Comparison of ENCODE assay signal across 18 mouse cellular contexts in genomic region chr8:125661958-125662668, GRCm38 (mm10). TPM values are rescaled to one million over a fixed set of nuclear protein-coding genes. Genes with fewer than 3 reads are reported as not detected.
DNase-seq lines count a peak whose midpoint lies in the region; ATAC-seq and TF ChIP-seq lines count a peak whose summit lies in the region.
"Had no signal": no experiment of that assay in that cellular context is flagged by ENCODE, and none has a peak within 500 bp of the region (broad histone marks: within the 10 kb centered on the region; RNA-seq: fewer than 3 reads in every experiment).

No protein-coding gene starts in this region.

- no peak for TF ChIP-seq CTCF in heart, adult 2 months (IDR thresholded peaks at IDR 0.05)

- H3K79me2 ChIP-seq in heart, adult 2 months (replicated peaks; ENCODE audit: control insufficient read depth, insufficient read depth, low read length): no peaks in the 10 kb centered on the region

- H3K9ac ChIP-seq in heart, adult 2 months (ENCODE audit: low read depth, low read length): no peak overlapping the region
- H3K9ac ChIP-seq in heart, embryonic 11.5 days (ENCODE audit: low read depth, low read length): no peak overlapping the region
- no peak overlapping the region for H3K9ac ChIP-seq in heart, embryonic 15.5 days
- H3K9ac ChIP-seq in ES-E14 (ENCODE audit: insufficient read depth, low read depth, low read length, poor library complexity, severe bottlenecking): no peak overlapping the region
- H3K9ac ChIP-seq in forebrain, embryonic 11.5 days (ENCODE audit: low read length): no peak overlapping the region
- H3K9ac ChIP-seq: embryonic facial prominence, embryonic 12.5 days; forebrain, embryonic 12.5 days; hindbrain, embryonic 14.5 days; intestine, embryonic 15.5 days had no signal

- no peaks in the 10 kb centered on the region for H3K27me3 ChIP-seq in heart, adult 2 months (ENCODE audit: control insufficient read depth, insufficient read depth, low read length)
- H3K27me3 ChIP-seq in heart, embryonic 11.5 days (ENCODE audit: control insufficient read depth, insufficient read depth, low read length): no peaks in the 10 kb centered on the region
- H3K27me3 ChIP-seq in heart, embryonic 15.5 days: no peaks in the 10 kb centered on the region
- no peaks in the 10 kb centered on the region for H3K27me3 ChIP-seq in forebrain, embryonic 11.5 days (ENCODE audit: control insufficient read depth, insufficient read depth, low read length)
- H3K27me3 ChIP-seq: embryonic facial prominence, embryonic 12.5 days; intestine, embryonic 15.5 days had no signal

- TF ChIP-seq POLR2A in heart, adult 2 months (IDR thresholded peaks at IDR 0.05; ENCODE audit: insufficient read depth, low read depth, low read length): no peak

- no peak for ATAC-seq in heart, embryonic 11.5 days (replicated peaks; ENCODE audit: insufficient number of reproducible peaks, low FRiP score, low TSS enrichment)
- ATAC-seq in heart, embryonic 15.5 days (replicated peaks; ENCODE audit: insufficient number of reproducible peaks, insufficient read depth, low FRiP score, low read depth): no peak
- no peak for ATAC-seq in forebrain, embryonic 11.5 days (replicated peaks; ENCODE audit: low FRiP score)
- ATAC-seq: forebrain, embryonic 16.5 days; intestine, embryonic 15.5 days had no signal

- no peak overlapping the region for H3K4me2 ChIP-seq in heart, embryonic 11.5 days
- no peak overlapping the region for H3K4me2 ChIP-seq in heart, embryonic 15.5 days
- H3K4me2 ChIP-seq in forebrain, embryonic 11.5 days (ENCODE audit: low read depth, low read length, severe bottlenecking): no peak overlapping the region
- H3K4me2 ChIP-seq: embryonic facial prominence, embryonic 12.5 days; forebrain, embryonic 12.5 days; hindbrain, embryonic 14.5 days; intestine, embryonic 15.5 days had no signal

- peak overlapping the region; percentile 60; the same call in 1 of the 2 replicates for H3K27ac ChIP-seq in heart, adult 2 months
- H3K27ac ChIP-seq in heart, embryonic 11.5 days (ENCODE audit: low read depth, low read length): no peak overlapping the region
- 0 out of 2 replicates have a peak overlapping the region, but pooled peaks have one; percentile 20 for H3K27ac ChIP-seq in heart, embryonic 15.5 days
- H3K27ac ChIP-seq in ES-E14 (ENCODE audit: insufficient read depth, low read depth, low read length, poor library complexity, severe bottlenecking): no peak overlapping the region
- H3K27ac ChIP-seq in forebrain, embryonic 11.5 days (ENCODE audit: low read depth, low read length): no peak overlapping the region
- H3K27ac ChIP-seq: embryonic facial prominence, embryonic 12.5 days; forebrain, embryonic 12.5 days; hindbrain, embryonic 10.5 days; hindbrain, embryonic 14.5 days; intestine, embryonic 15.5 days had no signal

- intact Hi-C loops in heart, adult 2 months (cut with DNase I): loop anchor here (10.0 kb wide), 1 partner anchor 337 kb away; no protein-coding TSS in a partner anchor

- WGBS in heart, adult 2 months: 71% methylated on average over 13 of the region's 13 CpGs
- 91% methylated on average over 12 of the region's 13 CpGs for WGBS in heart, embryonic 11.5 days (ENCODE audit: insufficient replicate concordance)
- WGBS in heart, embryonic 15.5 days: 92% methylated on average over 13 of the region's 13 CpGs
- 92% methylated on average over 12 of the region's 13 CpGs for WGBS in forebrain, embryonic 11.5 days

- TF ChIP-seq EP300 in heart, adult 2 months (IDR thresholded peaks at IDR 0.05; ENCODE audit: insufficient read depth, low read depth, low read length): no peak

- H3K4me1 ChIP-seq in heart, adult 2 months (ENCODE audit: control insufficient read depth, insufficient read depth, low read length): peaks cover 7% of the 10 kb centered on the region
- H3K4me1 ChIP-seq in heart, embryonic 11.5 days (ENCODE audit: control insufficient read depth, insufficient read depth, low read length): peaks cover 15% of the 10 kb centered on the region
- H3K4me1 ChIP-seq in heart, embryonic 15.5 days (replicated peaks): peaks cover 32% of the 10 kb centered on the region
- H3K4me1 ChIP-seq in ES-E14 (ENCODE audit: control insufficient read depth in 2 of 2, insufficient read depth in 2 of 2, low read length in 2 of 2, poor library complexity in 1 of 2): peaks cover 9 to 23% of the 10 kb centered on the region in 2 experiments
- H3K4me1 ChIP-seq in forebrain, embryonic 11.5 days (replicated peaks; ENCODE audit: control insufficient read depth, insufficient read depth, low read length): no peaks in the 10 kb centered on the region

- H3K9me3 ChIP-seq in heart, embryonic 11.5 days (replicated peaks; ENCODE audit: control insufficient read depth, low read length): no peaks in the 10 kb centered on the region
- no peaks in the 10 kb centered on the region for H3K9me3 ChIP-seq in heart, embryonic 15.5 days (replicated peaks)
- H3K9me3 ChIP-seq in ES-E14 (ENCODE audit: control insufficient read depth, insufficient read depth, low read depth, low read length): no peaks in the 10 kb centered on the region
- H3K9me3 ChIP-seq in forebrain, embryonic 11.5 days (ENCODE audit: control insufficient read depth, low read length): no peaks in the 10 kb centered on the region
- H3K9me3 ChIP-seq: embryonic facial prominence, embryonic 12.5 days; forebrain, embryonic 12.5 days; hindbrain, embryonic 10.5 days; intestine, embryonic 15.5 days had no signal

- H3K4me3 ChIP-seq in heart, adult 2 months: no peak overlapping the region
- no peak overlapping the region for H3K4me3 ChIP-seq in heart, embryonic 11.5 days (ENCODE audit: low read depth, low read length)
- no peak overlapping the region for H3K4me3 ChIP-seq in heart, embryonic 15.5 days
- H3K4me3 ChIP-seq in ES-E14 (ENCODE audit: insufficient read depth in 1 of 2, low read depth in 1 of 2, low read length in 2 of 2, poor library complexity in 1 of 2, severe bottlenecking in 1 of 2): no peak overlapping the region
- no peak overlapping the region for H3K4me3 ChIP-seq in forebrain, embryonic 11.5 days (ENCODE audit: low read depth, low read length)
- H3K4me3 ChIP-seq: embryonic facial prominence, embryonic 12.5 days; forebrain, embryonic 12.5 days; hindbrain, embryonic 10.5 days; intestine, embryonic 15.5 days had no signal

- in situ Hi-C loops in ES-E14 (cut with MboI; ENCODE audit: low sequenced_read_pairs in 2 of 2, unreplicated experiment in 2 of 2): no loop called here

- H3K36me3 ChIP-seq in heart, adult 2 months (ENCODE audit: control insufficient read depth, insufficient read depth, low read length): no peaks in the 10 kb centered on the region
- no peaks in the 10 kb centered on the region for H3K36me3 ChIP-seq in heart, embryonic 11.5 days (ENCODE audit: control insufficient read depth, insufficient read depth, low read length)
- H3K36me3 ChIP-seq in heart, embryonic 15.5 days: no peaks in the 10 kb centered on the region
- no peaks in the 10 kb centered on the region for H3K36me3 ChIP-seq in ES-E14 (ENCODE audit: control insufficient read depth, insufficient read depth, low read length, poor library complexity, severe bottlenecking)
- H3K36me3 ChIP-seq in forebrain, embryonic 11.5 days (ENCODE audit: control insufficient read depth, insufficient read depth, low read length): no peaks in the 10 kb centered on the region
- H3K36me3 ChIP-seq: embryonic facial prominence, embryonic 12.5 days; forebrain, embryonic 12.5 days; hindbrain, embryonic 10.5 days; intestine, embryonic 15.5 days had no signal

- peak in 1 of 2 experiments; percentile 22 for DNase-seq in heart, adult 2 months
- no peak for DNase-seq in heart, postnatal 4 days
- DNase-seq in ES-E14 (ENCODE audit: low read depth, low spot score): no peak
- peak; percentile 10 for DNase-seq in skeletal muscle tissue, adult 2 months (ENCODE audit: low read depth, low spot score)
- DNase-seq in forebrain, embryonic 11.5 days (ENCODE audit: low spot score): no peak
- DNase-seq: adrenal gland, postnatal 10 days; cerebellum, adult 11-12 months; cerebellum, adult 9-10 months; kidney, adult 18-20 months had no signal

TF ChIP-seq in ES-E14, 5 proteins besides CTCF, POLR2A, EP300 and RAD21:
- TF ChIP-seq HCFC1 (IDR thresholded peaks at IDR 0.05; ENCODE audit: borderline replicate concordance, insufficient read depth, low read length) (no peak), MAFK (IDR thresholded peaks at IDR 0.05; ENCODE audit: insufficient read depth, low read depth, low read length) (peak; percentile 86)
TF ChIP-seq in ES-E14: peak in this region for 1.

RNA-seq across cellular contexts. Expression of gene Map10, which starts 7.5 kb away (rescaled TPM):
- total RNA-seq in heart, adult 2 months (2021): 1 to 10 TPM; 4.9 to 5.9 TPM
- polyA plus RNA-seq in heart, adult 2 months (2012; rRNA removed): 1.5 and 2.6 TPM in 2 replicates
- polyA plus RNA-seq in heart, embryonic 11.5 days (2014; fragmentation: Nextera tagmentation; extraction: Ambion mirVana): 6.1 and 8.1 TPM in 2 replicates
- 6.0 and 6.6 TPM in 2 replicates for polyA plus RNA-seq in heart, embryonic 15.5 days (2015; fragmentation: Nextera tagmentation; extraction: Ambion mirVana)
- total RNA-seq in heart, postnatal 4 days (2021): 1 to 10 TPM; 5.4 to 5.9 TPM
- 6.4 and 8.7 TPM in 2 replicates for total RNA-seq in ES-E14 (2012; rRNA removed)
- polyA plus RNA-seq in forebrain, embryonic 11.5 days (2014; fragmentation: Nextera tagmentation; extraction: Ambion mirVana): 8.5 and 9.8 TPM in 2 replicates
- total RNA-seq: MEL had no signal

Comparison
In these comparisons a context has a peak if more than half of its experiments do, and no peak if none do; other contexts are left out.
1. H3K27ac ChIP-seq: peak in heart, adult 2 months (single experiment) and heart, embryonic 15.5 days (single experiment); none in heart, embryonic 11.5 days (single experiment), ES-E14 (single experiment) and forebrain, embryonic 11.5 days (single experiment).